Mouse (Mus musculus): ENCODE results near the gene Tnip1. TPM values are rescaled to one million over a fixed set of nuclear protein-coding genes. Genes with fewer than 3 reads are reported as not detected.

Gene Tnip1
- polyA plus RNA-seq, 1 experiment from 2014 or later = 9.9 TPM

GRCm38 (mm10) chr11:54975756-54976155 is 13.0 kb upstream of the Tnip1 start:
- DNase-seq (ENCODE audit: low spot score, missing footprints) (no peak), ATAC-seq (ENCODE audit: low FRiP score) (no peak)
- H3K9ac ChIP-seq (ENCODE audit: low read length) = no peak overlapping the region
- no peaks in the 10 kb centered on the region for H3K27me3 ChIP-seq (ENCODE audit: control insufficient read depth, insufficient read depth, low read length)
- no peak overlapping the region for H3K4me3 ChIP-seq (ENCODE audit: low read depth, low read length)
- no peaks in the 10 kb centered on the region for H3K4me1 ChIP-seq (ENCODE audit: control insufficient read depth, insufficient read depth, low read length)
- no peak overlapping the region for H3K27ac ChIP-seq (ENCODE audit: low read depth, low read length)
- H3K36me3 ChIP-seq (ENCODE audit: control insufficient read depth, insufficient read depth, low read length) = no peaks in the 10 kb centered on the region
- H3K9me3 ChIP-seq (ENCODE audit: control insufficient read depth, low read length) = no peaks in the 10 kb centered on the region
- no peak overlapping the region for H3K4me2 ChIP-seq
- WGBS = 96% methylated on average over 2 of the region's 2 CpGs

GRCm38 (mm10) chr11:54975340-54975739 is 12.6 kb upstream of the Tnip1 start:
- H3K4me3 ChIP-seq (ENCODE audit: low read depth, low read length) = no peak overlapping the region
- no peaks in the 10 kb centered on the region for H3K4me1 ChIP-seq (ENCODE audit: control insufficient read depth, insufficient read depth, low read length)
- H3K36me3 ChIP-seq (ENCODE audit: control insufficient read depth, insufficient read depth, low read length) = no peaks in the 10 kb centered on the region
- ATAC-seq (ENCODE audit: low FRiP score) (no peak), DNase-seq (ENCODE audit: low spot score, missing footprints) (no peak)
- H3K9me3 ChIP-seq (ENCODE audit: control insufficient read depth, low read length) = no peaks in the 10 kb centered on the region
- no peak overlapping the region for H3K9ac ChIP-seq (ENCODE audit: low read length)
- no peaks in the 10 kb centered on the region for H3K27me3 ChIP-seq (ENCODE audit: control insufficient read depth, insufficient read depth, low read length)
- 83% methylated on average over 5 of the region's 5 CpGs for WGBS
- no peak overlapping the region for H3K4me2 ChIP-seq
- no peak overlapping the region for H3K27ac ChIP-seq (ENCODE audit: low read depth, low read length)

- Histone ChIP-seq H3K9me3 (ENCODE audit: control insufficient read depth, low read length) (no peaks in the 10 kb centered on the region), H3K27me3 (ENCODE audit: control insufficient read depth, insufficient read depth, low read length) (no peaks in the 10 kb centered on the region), H3K9ac (ENCODE audit: low read length) (no peak overlapping the region), H3K4me2 (no peak overlapping the region), H3K4me3 (ENCODE audit: low read depth, low read length) (no peak overlapping the region), H3K36me3 (ENCODE audit: control insufficient read depth, insufficient read depth, low read length) (no peaks in the 10 kb centered on the region), H3K27ac (ENCODE audit: low read depth, low read length) (no peak overlapping the region), H3K4me1 (ENCODE audit: control insufficient read depth, insufficient read depth, low read length) (no peaks in the 10 kb centered on the region)
- no peak for ATAC-seq (ENCODE audit: low FRiP score)
- 88% methylated on average over 4 of the region's 4 CpGs for WGBS
- no peak for DNase-seq (ENCODE audit: low spot score, missing footprints)
These were observed 11.9 kb upstream of the Tnip1 start for GRCm38 (mm10) chr11:54974639-54975038.

- DNase-seq (ENCODE audit: low spot score, missing footprints) (peak; percentile 89), ATAC-seq (ENCODE audit: low FRiP score) (no peak)
- Histone ChIP-seq H3K36me3 (ENCODE audit: control insufficient read depth, insufficient read depth, low read length) (no peaks in the 10 kb centered on the region), H3K4me3 (ENCODE audit: low read depth, low read length) (no peak overlapping the region), H3K9me3 (ENCODE audit: control insufficient read depth, low read length) (no peaks in the 10 kb centered on the region), H3K4me1 (ENCODE audit: control insufficient read depth, insufficient read depth, low read length) (no peaks in the 10 kb centered on the region), H3K27ac (ENCODE audit: low read depth, low read length) (no peak overlapping the region), H3K27me3 (ENCODE audit: control insufficient read depth, insufficient read depth, low read length) (no peaks in the 10 kb centered on the region), H3K4me2 (no peak overlapping the region), H3K9ac (ENCODE audit: low read length) (no peak overlapping the region)
- WGBS = 74% methylated on average over 8 of the region's 8 CpGs
These were observed 10.9 kb upstream of the Tnip1 start for GRCm38 (mm10) chr11:54973481-54974212.

GRCm38 (mm10) chr11:54972789-54973188 is 10.1 kb upstream of the Tnip1 start:
- 66% methylated on average over 6 of the region's 6 CpGs for WGBS
- H3K4me3 ChIP-seq (ENCODE audit: low read depth, low read length) = no peak overlapping the region
- H3K9ac ChIP-seq (ENCODE audit: low read length) = no peak overlapping the region
- H3K4me2 ChIP-seq = no peak overlapping the region
- no peak for ATAC-seq (ENCODE audit: low FRiP score)
- DNase-seq (ENCODE audit: low spot score, missing footprints) = peak; percentile 14
- H3K36me3 ChIP-seq (ENCODE audit: control insufficient read depth, insufficient read depth, low read length) = no peaks in the 10 kb centered on the region
- H3K27me3 ChIP-seq (ENCODE audit: control insufficient read depth, insufficient read depth, low read length) = no peaks in the 10 kb centered on the region
- no peaks in the 10 kb centered on the region for H3K9me3 ChIP-seq (ENCODE audit: control insufficient read depth, low read length)
- H3K27ac ChIP-seq (ENCODE audit: low read depth, low read length) = no peak overlapping the region
- no peaks in the 10 kb centered on the region for H3K4me1 ChIP-seq (ENCODE audit: control insufficient read depth, insufficient read depth, low read length)

- H3K9me3 ChIP-seq (ENCODE audit: control insufficient read depth, low read length) = no peaks in the 10 kb centered on the region
- H3K4me3 ChIP-seq (ENCODE audit: low read depth, low read length) = no peak overlapping the region
- no peaks in the 10 kb centered on the region for H3K36me3 ChIP-seq (ENCODE audit: control insufficient read depth, insufficient read depth, low read length)
- DNase-seq (ENCODE audit: low spot score, missing footprints) = peak; percentile 53
- H3K27me3 ChIP-seq (ENCODE audit: control insufficient read depth, insufficient read depth, low read length) = no peaks in the 10 kb centered on the region
- no peak overlapping the region for H3K9ac ChIP-seq (ENCODE audit: low read length)
- no peak overlapping the region for H3K4me2 ChIP-seq
- no peak for ATAC-seq (ENCODE audit: low FRiP score)
- H3K27ac ChIP-seq (ENCODE audit: low read depth, low read length) = no peak overlapping the region
- H3K4me1 ChIP-seq (ENCODE audit: control insufficient read depth, insufficient read depth, low read length) = no peaks in the 10 kb centered on the region
- 66% methylated on average over 4 of the region's 4 CpGs for WGBS
These were observed 9.5 kb upstream of the Tnip1 start for GRCm38 (mm10) chr11:54972049-54972723.

GRCm38 (mm10) chr11:54971365-54972048 is 8.8 kb upstream of the Tnip1 start:
- ATAC-seq (ENCODE audit: low FRiP score) (no peak), DNase-seq (ENCODE audit: low spot score, missing footprints) (peak; percentile 61)
- WGBS = 73% methylated on average over 8 of the region's 8 CpGs
- no peaks in the 10 kb centered on the region for H3K4me1 ChIP-seq (ENCODE audit: control insufficient read depth, insufficient read depth, low read length)
- no peak overlapping the region for H3K4me3 ChIP-seq (ENCODE audit: low read depth, low read length)
- no peaks in the 10 kb centered on the region for H3K9me3 ChIP-seq (ENCODE audit: control insufficient read depth, low read length)
- H3K9ac ChIP-seq (ENCODE audit: low read length) = no peak overlapping the region
- no peak overlapping the region for H3K4me2 ChIP-seq
- no peak overlapping the region for H3K27ac ChIP-seq (ENCODE audit: low read depth, low read length)
- no peaks in the 10 kb centered on the region for H3K27me3 ChIP-seq (ENCODE audit: control insufficient read depth, insufficient read depth, low read length)
- no peaks in the 10 kb centered on the region for H3K36me3 ChIP-seq (ENCODE audit: control insufficient read depth, insufficient read depth, low read length)

- H3K36me3 ChIP-seq (ENCODE audit: control insufficient read depth, insufficient read depth, low read length) = no peaks in the 10 kb centered on the region
- H3K27me3 ChIP-seq (ENCODE audit: control insufficient read depth, insufficient read depth, low read length) = no peaks in the 10 kb centered on the region
- H3K4me3 ChIP-seq (ENCODE audit: low read depth, low read length) = no peak overlapping the region
- DNase-seq (ENCODE audit: low spot score, missing footprints) = peak; percentile 60
- H3K9ac ChIP-seq (ENCODE audit: low read length) = no peak overlapping the region
- no peaks in the 10 kb centered on the region for H3K4me1 ChIP-seq (ENCODE audit: control insufficient read depth, insufficient read depth, low read length)
- H3K9me3 ChIP-seq (ENCODE audit: control insufficient read depth, low read length) = no peaks in the 10 kb centered on the region
- H3K4me2 ChIP-seq = no peak overlapping the region
- no peak for ATAC-seq (ENCODE audit: low FRiP score)
- no peak overlapping the region for H3K27ac ChIP-seq (ENCODE audit: low read depth, low read length)
- WGBS = 83% methylated on average over 6 of the region's 6 CpGs
These were observed 2.5 kb upstream of the Tnip1 start for GRCm38 (mm10) chr11:54965234-54965633.

- no peak for ATAC-seq (ENCODE audit: low FRiP score)
- Histone ChIP-seq H3K4me2 (no peak overlapping the region), H3K9me3 (ENCODE audit: control insufficient read depth, low read length) (no peaks in the 10 kb centered on the region), H3K4me1 (ENCODE audit: control insufficient read depth, insufficient read depth, low read length) (no peaks in the 10 kb centered on the region), H3K27me3 (ENCODE audit: control insufficient read depth, insufficient read depth, low read length) (no peaks in the 10 kb centered on the region), H3K4me3 (ENCODE audit: low read depth, low read length) (no peak overlapping the region), H3K36me3 (ENCODE audit: control insufficient read depth, insufficient read depth, low read length) (no peaks in the 10 kb centered on the region), H3K9ac (ENCODE audit: low read length) (no peak overlapping the region), H3K27ac (ENCODE audit: low read depth, low read length) (no peak overlapping the region)
- 77% methylated on average over 3 of the region's 3 CpGs for WGBS
- DNase-seq (ENCODE audit: low spot score, missing footprints) = no peak
These were observed 796 bp downstream of the Tnip1 start for GRCm38 (mm10) chr11:54961921-54962320.

Measured in midbrain, embryonic 11.5 days (tissue).